Mouse (Mus musculus) kidney, embryonic 16.5 days (tissue): ENCODE data around the gene Rack1. TPM values are rescaled to one million over a fixed set of nuclear protein-coding genes. Genes with fewer than 3 reads are reported as not detected.

ENCODE experiments used
- polyA plus RNA-seq: library from polyadenylated mRNA; unstranded; fragments of >200 nt; fragmentation: Nextera tagmentation; extraction: Ambion mirVana; gene quantifications from 2 replicates; pipeline ENCODE4 v1.2.1, GENCODE M21; 2015

Rack1 gene
- polyA plus RNA-seq, 1 experiment from 2014 or later = 712 TPM

Other genes starting within 250 kb of the Rack1 start
- gene Trim41, start 17.0 kb downstream of the Rack1 start, polyA plus RNA-seq = 7.1 and 7.2 TPM in 2 replicates
- 4.4 and 4.8 TPM in 2 replicates for gene Trim7, start 25.8 kb downstream of the Rack1 start, polyA plus RNA-seq
- gene Gm12184, start 26.3 kb downstream of the Rack1 start, polyA plus RNA-seq = 0.86 and 1.2 TPM in 2 replicates
- 17.0 and 18.3 TPM in 2 replicates for gene Irgm1, start 71.4 kb downstream of the Rack1 start, polyA plus RNA-seq
- 0.09 and 0.21 TPM in 2 replicates for gene Gm5431, start 101.9 kb downstream of the Rack1 start, polyA plus RNA-seq
- gene Psme2b, start 145.9 kb downstream of the Rack1 start, polyA plus RNA-seq = 3.8 and 6.9 TPM in 2 replicates
- gene Olfr56, start 178.6 kb downstream of the Rack1 start, polyA plus RNA-seq = 0.08 TPM in 1 of 2 replicates, not detected in the other
- 0.54 and 0.76 TPM in 2 replicates for gene 9930111J21Rik1, start 179.1 kb downstream of the Rack1 start, polyA plus RNA-seq
- 0.03 TPM in 1 of 2 replicates, not detected in the other for gene Gm12185, start 191.9 kb downstream of the Rack1 start, polyA plus RNA-seq
- gene Tgtp1, start 193.8 kb downstream of the Rack1 start, polyA plus RNA-seq = 0.49 and 0.50 TPM in 2 replicates